Comparison of ENCODE assay signal across 16 mouse cellular contexts in the genomic region with DNA sequence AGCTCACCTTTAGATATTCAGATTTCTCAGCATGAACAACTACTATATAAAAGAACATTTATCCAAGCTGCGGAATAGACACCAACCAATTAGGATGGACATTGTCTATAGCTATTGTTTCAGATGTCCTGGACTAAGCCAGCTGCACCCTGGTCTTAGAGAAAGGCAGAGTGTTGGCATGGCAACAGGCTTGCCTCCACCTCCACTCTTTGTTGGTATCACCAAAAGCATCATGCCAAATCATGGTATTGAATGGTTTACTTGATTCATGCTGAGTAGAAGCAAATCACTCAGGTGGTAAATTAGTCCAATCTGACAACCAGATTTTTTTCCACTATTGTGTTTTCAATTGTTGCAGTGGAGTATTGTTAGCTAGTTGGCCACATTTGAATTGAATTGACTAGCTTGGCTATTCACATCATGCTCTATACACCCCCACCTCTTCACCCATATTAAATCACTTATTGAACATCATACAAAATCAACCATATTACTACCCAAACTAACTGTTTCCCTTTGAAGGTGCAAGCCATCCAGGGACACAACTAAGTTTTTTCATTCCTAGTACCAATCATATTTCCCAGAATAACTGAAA. TPM values are rescaled to one million over a fixed set of nuclear protein-coding genes. Genes with fewer than 3 reads are reported as not detected.
DNase-seq lines count a peak whose midpoint lies in the region; ATAC-seq lines count a peak whose summit lies in the region.
"Had no signal": no experiment of that assay in that cellular context is flagged by ENCODE, and none has a peak within 500 bp of the region (broad histone marks: within the 10 kb centered on the region; RNA-seq: fewer than 3 reads in every experiment).

No protein-coding gene starts in this region.

- H3K27me3 ChIP-seq in midbrain, embryonic 11.5 days (ENCODE audit: control insufficient read depth, insufficient read depth, low read length) = no peaks in the 10 kb centered on the region
- H3K27me3 ChIP-seq in midbrain, embryonic 16.5 days (ENCODE audit: control insufficient read depth, insufficient read depth, low read depth, low read length) = no peaks in the 10 kb centered on the region
- 0 out of 2 replicates have a peak, but pooled peaks cover 3% of the 10 kb centered on the region for H3K27me3 ChIP-seq in hindbrain, embryonic 14.5 days (ENCODE audit: control insufficient read depth, insufficient read depth, low read length)

- H3K4me2 ChIP-seq in midbrain, embryonic 11.5 days = no peak overlapping the region
- no peak overlapping the region for H3K4me2 ChIP-seq in midbrain, embryonic 16.5 days (ENCODE audit: low read length)
- H3K4me2 ChIP-seq in hindbrain, embryonic 14.5 days (replicated peaks) = no peak overlapping the region

- no peak overlapping the region for H3K9ac ChIP-seq in midbrain, embryonic 11.5 days (ENCODE audit: low read length)
- H3K9ac ChIP-seq in midbrain, embryonic 16.5 days (ENCODE audit: low read depth, low read length) = no peak overlapping the region
- no peak overlapping the region for H3K9ac ChIP-seq in hindbrain, embryonic 14.5 days

- WGBS in midbrain, embryonic 11.5 days = 16% methylated on average over 1 of the region's 1 CpGs
- 16% methylated on average over 1 of the region's 1 CpGs for WGBS in midbrain, embryonic 16.5 days
- WGBS in hindbrain, embryonic 14.5 days = 9% methylated on average over 1 of the region's 1 CpGs

- no peak overlapping the region for H3K4me3 ChIP-seq in midbrain, embryonic 11.5 days (ENCODE audit: low read depth, low read length)
- H3K4me3 ChIP-seq in midbrain, embryonic 16.5 days (ENCODE audit: low read depth, low read length) = no peak overlapping the region
- H3K4me3 ChIP-seq in hindbrain, embryonic 14.5 days (replicated peaks; ENCODE audit: low read length) = no peak overlapping the region

- no peaks in the 10 kb centered on the region for H3K36me3 ChIP-seq in midbrain, embryonic 11.5 days (ENCODE audit: control insufficient read depth, insufficient read depth, low read length)
- no peaks in the 10 kb centered on the region for H3K36me3 ChIP-seq in midbrain, embryonic 16.5 days (ENCODE audit: control insufficient read depth, insufficient read depth, low read length)
- H3K36me3 ChIP-seq in hindbrain, embryonic 14.5 days (replicated peaks; ENCODE audit: control insufficient read depth, insufficient read depth) = no peaks in the 10 kb centered on the region

- no peaks in the 10 kb centered on the region for H3K9me3 ChIP-seq in midbrain, embryonic 11.5 days (ENCODE audit: control insufficient read depth, low read length)
- H3K9me3 ChIP-seq in midbrain, embryonic 16.5 days (replicated peaks; ENCODE audit: control insufficient read depth, low read length, poor library complexity, severe bottlenecking) = no peaks in the 10 kb centered on the region; the same call in 1 of the 2 replicates
- H3K9me3 ChIP-seq in hindbrain, embryonic 14.5 days (ENCODE audit: control insufficient read depth, low read length) = peaks cover 8% of the 10 kb centered on the region

- H3K27ac ChIP-seq in midbrain, embryonic 11.5 days (ENCODE audit: low read depth, low read length) = no peak overlapping the region
- H3K27ac ChIP-seq in midbrain, embryonic 16.5 days (ENCODE audit: low read length) = no peak overlapping the region
- no peak overlapping the region for H3K27ac ChIP-seq in hindbrain, embryonic 14.5 days

- DNase-seq in midbrain, embryonic 11.5 days (ENCODE audit: low spot score, missing footprints) = peak; percentile 87
- peak; percentile 25 for DNase-seq in embryo, embryonic 9.5 days (ENCODE audit: extremely low spot score)
- DNase-seq in hindbrain, embryonic 14.5 days (ENCODE audit: low spot score) = no peak
- peak; percentile 77 for DNase-seq in retina, embryonic 14.5 days (ENCODE audit: low spot score)
- DNase-seq in frontal cortex, adult 2 months (ENCODE audit: extremely low spot score in 1 of 2, low spot score in 1 of 2) = no peak
- no peak for DNase-seq in urinary bladder, adult 18-20 months (ENCODE audit: low spot score in 2 of 2)
- DNase-seq: adrenal gland, postnatal 14 days; cerebellum, postnatal 36 days; heart, adult 11 months; liver; lung, adult 18-20 months; lung, postnatal 4 days; right cerebral cortex, postnatal 4 days had no signal

- peak; percentile 93 for ATAC-seq in midbrain, embryonic 11.5 days (ENCODE audit: low FRiP score)
- ATAC-seq in midbrain, embryonic 16.5 days = no peak
- ATAC-seq in hindbrain, embryonic 14.5 days (ENCODE audit: low FRiP score) = peak; percentile 53; the same call in 1 of the 2 replicates
- no peak for ATAC-seq in cerebellum, adult (ENCODE audit: insufficient number of reproducible peaks, low FRiP score, low TSS enrichment)
- ATAC-seq: inflammation-experienced regulatory T-cells, adult 6 months had no signal

- 0 out of 2 replicates have a peak, but pooled peaks cover 3% of the 10 kb centered on the region for H3K4me1 ChIP-seq in midbrain, embryonic 11.5 days (ENCODE audit: control insufficient read depth, insufficient read depth, low read length)
- H3K4me1 ChIP-seq in midbrain, embryonic 16.5 days (ENCODE audit: control insufficient read depth, insufficient read depth, low read length) = no peaks in the 10 kb centered on the region
- H3K4me1 ChIP-seq in hindbrain, embryonic 14.5 days (replicated peaks; ENCODE audit: control insufficient read depth, insufficient read depth, low read length) = no peaks in the 10 kb centered on the region

RNA-seq across cellular contexts. Expression of a gene that starts 25.8 kb away (rescaled TPM):
- 0.92 and 1.3 TPM in 2 replicates for polyA plus RNA-seq in midbrain, embryonic 11.5 days (2014; fragmentation: Nextera tagmentation; extraction: Ambion mirVana)
- polyA plus RNA-seq in midbrain, embryonic 16.5 days (2015; fragmentation: Nextera tagmentation; extraction: Ambion mirVana) = 6.9 and 11.0 TPM in 2 replicates
- polyA plus RNA-seq in hindbrain, embryonic 14.5 days (2014; fragmentation: Nextera tagmentation; extraction: Ambion mirVana) = 12.0 and 13.0 TPM in 2 replicates
- polyA plus RNA-seq in frontal cortex, adult 2 months (2012; rRNA removed) = 10.2 and 10.6 TPM in 2 replicates

Comparison
In these comparisons a context has a peak if more than half of its experiments do, and no peak if none do; other contexts are left out.
1. ATAC-seq: peak in midbrain, embryonic 11.5 days (single experiment) and hindbrain, embryonic 14.5 days (single experiment); none in midbrain, embryonic 16.5 days (single experiment) and cerebellum, adult (single experiment).
2. DNase-seq: peak in midbrain, embryonic 11.5 days (single experiment), embryo, embryonic 9.5 days (single experiment) and retina, embryonic 14.5 days (single experiment); none in hindbrain, embryonic 14.5 days (single experiment), frontal cortex, adult 2 months (0 of 2) and urinary bladder, adult 18-20 months (0 of 2).